Mouse (Mus musculus): ENCODE results near the gene Tns1.

GRCm38 (mm10) chr1:74082841-74083463 lies 41.3 kb downstream of the Tns1 start:
- TF ChIP-seq CTCF (IDR thresholded peaks at IDR 0.05; ENCODE audit: low read depth, low read length) (peak; percentile 88), POLR2A (IDR thresholded peaks at IDR 0.05; ENCODE audit: borderline replicate concordance, low read depth, low read length) (no peak)

Data from bone marrow macrophage, adult 2 months (primary cell).